Mouse (Mus musculus) neural tube, embryonic 13.5 days (tissue): ENCODE measurements at regions not wholly inside any gene's neighbourhood (a gene's known extent, or its start where the extent isn't known, plus 50 kb on each side); places are given as distances from the start of the nearest gene placed in this dataset.
A peak's percentile ranks its signal among the peaks of the same experiment; 100 is the strongest.

Experiments
- ATAC-seq: fragments of 200-750 bp; cut with Nextera tagmentation; 2 replicates; pipeline ENCODE4 v1.8.0; 2017; ENCODE audit warnings: low read depth, mild to moderate bottlenecking, moderate TSS enrichment, moderate library complexity
- H3K27ac ChIP-seq: fragments of 300-500 bp; sonication (generic); replicated peaks from 2 replicates; pipeline ENCODE4 v1.5.1; 2015; ENCODE audit warnings: moderate library complexity, mild to moderate bottlenecking, inconsistent platforms
- H3K27me3 ChIP-seq: fragments of 300-500 bp; sonication (generic); 2 replicates; pipeline ENCODE4 v1.6.1; 2015; ENCODE audit warnings: mild to moderate bottlenecking, inconsistent platforms
- H3K36me3 ChIP-seq: fragments of 300-500 bp; sonication (generic); 2 replicates; pipeline ENCODE4 v1.6.1; 2015; ENCODE audit warnings: mild to moderate bottlenecking, inconsistent platforms
- H3K4me1 ChIP-seq: fragments of 300-500 bp; sonication (generic); replicated peaks from 2 replicates; pipeline ENCODE4 v1.6.1; 2015; ENCODE audit warnings: inconsistent platforms
- H3K4me2 ChIP-seq: fragments of 300-500 bp; sonication (generic); 2 replicates; pipeline ENCODE4 v1.6.1; 2015; ENCODE audit warnings: inconsistent platforms, mild to moderate bottlenecking, moderate library complexity
- H3K4me3 ChIP-seq: fragments of 300-500 bp; sonication (generic); 2 replicates; pipeline ENCODE4 v1.5.1; 2015; ENCODE audit warnings: mild to moderate bottlenecking, inconsistent platforms
- H3K9ac ChIP-seq: fragments of 300-500 bp; sonication (generic); 2 replicates; pipeline ENCODE4 v1.6.1; 2015; ENCODE audit warnings: moderate library complexity, mild to moderate bottlenecking, inconsistent platforms
- H3K9me3 ChIP-seq: fragments of 300-500 bp; sonication (generic); 2 replicates; pipeline ENCODE4 v1.6.1; 2016; ENCODE audit warnings: inconsistent platforms
- WGBS: fragments of 180-500 bp; shearing (Covaris S2); methylation state at CpG from one replicate; pipeline ENCODE4 v1.1.7; 2015; 5-methylcytosine and 5-hydroxymethylcytosine counted together

GRCm38 (mm10) chr15:68811041-68811440 is 2310.3 kb upstream of the Lrrc6 start:
- no peak overlapping the region for H3K4me3 ChIP-seq
- no peaks in the 10 kb centered on the region for H3K4me1 ChIP-seq
- H3K9ac ChIP-seq = no peak overlapping the region
- H3K27ac ChIP-seq = no peak overlapping the region
- no peaks in the 10 kb centered on the region for H3K9me3 ChIP-seq
- no peak for ATAC-seq
- WGBS = 84% methylated on average over 4 of the region's 4 CpGs
- H3K27me3 ChIP-seq = no peaks in the 10 kb centered on the region
- no peaks in the 10 kb centered on the region for H3K36me3 ChIP-seq
- no peak overlapping the region for H3K4me2 ChIP-seq

GRCm38 (mm10) chr15:68810593-68810992 is 2309.9 kb upstream of the Lrrc6 start:
- ATAC-seq = peak; percentile 47; the same call in 1 of the 2 replicates
- Histone ChIP-seq H3K4me3 (no peak overlapping the region), H3K9me3 (no peaks in the 10 kb centered on the region), H3K36me3 (no peaks in the 10 kb centered on the region), H3K27ac (no peak overlapping the region), H3K9ac (no peak overlapping the region), H3K4me1 (no peaks in the 10 kb centered on the region), H3K27me3 (no peaks in the 10 kb centered on the region), H3K4me2 (no peak overlapping the region)
- WGBS = 62% methylated on average over 6 of the region's 6 CpGs

GRCm38 (mm10) chr15:68808175-68808574 is 2307.5 kb upstream of the Lrrc6 start:
- H3K36me3 ChIP-seq = no peaks in the 10 kb centered on the region
- H3K4me1 ChIP-seq = no peaks in the 10 kb centered on the region
- 93% methylated on average over 1 of the region's 1 CpGs for WGBS
- no peak for ATAC-seq
- no peak overlapping the region for H3K9ac ChIP-seq
- no peak overlapping the region for H3K4me3 ChIP-seq
- H3K27ac ChIP-seq = no peak overlapping the region
- no peaks in the 10 kb centered on the region for H3K27me3 ChIP-seq
- H3K4me2 ChIP-seq = no peak overlapping the region
- no peaks in the 10 kb centered on the region for H3K9me3 ChIP-seq

- Histone ChIP-seq H3K9me3 (no peaks in the 10 kb centered on the region), H3K9ac (no peak overlapping the region), H3K4me3 (no peak overlapping the region), H3K4me2 (no peak overlapping the region), H3K27me3 (no peaks in the 10 kb centered on the region), H3K36me3 (no peaks in the 10 kb centered on the region), H3K4me1 (no peaks in the 10 kb centered on the region), H3K27ac (no peak overlapping the region)
- no peak for ATAC-seq
- 93% methylated on average over 1 of the region's 1 CpGs for WGBS
Measured at GRCm38 (mm10) chr15:68804254-68804653, 2303.5 kb upstream of the Lrrc6 start.

GRCm38 (mm10) chr15:68801763-68802162 is 2301.1 kb upstream of the Lrrc6 start:
- ATAC-seq = no peak
- Histone ChIP-seq H3K4me3 (no peak overlapping the region), H3K27me3 (no peaks in the 10 kb centered on the region), H3K9me3 (no peaks in the 10 kb centered on the region), H3K27ac (no peak overlapping the region), H3K4me2 (no peak overlapping the region), H3K9ac (no peak overlapping the region), H3K36me3 (no peaks in the 10 kb centered on the region), H3K4me1 (no peaks in the 10 kb centered on the region)
- WGBS = 86% methylated on average over 4 of the region's 4 CpGs

- Histone ChIP-seq H3K36me3 (no peaks in the 10 kb centered on the region), H3K9ac (no peak overlapping the region), H3K4me1 (no peaks in the 10 kb centered on the region), H3K9me3 (no peaks in the 10 kb centered on the region), H3K27me3 (no peaks in the 10 kb centered on the region), H3K4me3 (no peak overlapping the region), H3K4me2 (no peak overlapping the region), H3K27ac (no peak overlapping the region)
- 86% methylated on average over 2 of the region's 2 CpGs for WGBS
- ATAC-seq = no peak
Measured at GRCm38 (mm10) chr15:68797406-68797805, 2296.7 kb upstream of the Lrrc6 start.

GRCm38 (mm10) chr15:68795239-68795960 is 2294.7 kb upstream of the Lrrc6 start:
- H3K27ac ChIP-seq = no peak overlapping the region
- no peaks in the 10 kb centered on the region for H3K9me3 ChIP-seq
- no peak overlapping the region for H3K4me3 ChIP-seq
- no peak overlapping the region for H3K9ac ChIP-seq
- ATAC-seq = no peak
- H3K4me1 ChIP-seq = no peaks in the 10 kb centered on the region
- WGBS = 81% methylated on average over 4 of the region's 4 CpGs
- H3K4me2 ChIP-seq = no peak overlapping the region
- no peaks in the 10 kb centered on the region for H3K36me3 ChIP-seq
- no peaks in the 10 kb centered on the region for H3K27me3 ChIP-seq

- Histone ChIP-seq H3K36me3 (no peaks in the 10 kb centered on the region), H3K27me3 (no peaks in the 10 kb centered on the region), H3K9me3 (no peaks in the 10 kb centered on the region), H3K9ac (no peak overlapping the region), H3K4me2 (no peak overlapping the region), H3K4me1 (0 out of 2 replicates have a peak, but pooled peaks cover 4% of the 10 kb centered on the region), H3K27ac (no peak overlapping the region), H3K4me3 (no peak overlapping the region)
- no peak for ATAC-seq
- WGBS = 51% methylated on average over 1 of the region's 1 CpGs
Measured at GRCm38 (mm10) chr15:68759948-68760347, 2259.2 kb upstream of the Lrrc6 start.

- H3K27ac ChIP-seq = no peak overlapping the region
Measured at GRCm38 (mm10) chr15:68755255-68755654, 2254.5 kb upstream of the Lrrc6 start.

GRCm38 (mm10) chr15:68754834-68755233 is 2254.1 kb upstream of the Lrrc6 start:
- 0 out of 2 replicates have a peak, but pooled peaks cover under 1% of the 10 kb centered on the region for H3K4me1 ChIP-seq
- no peak for ATAC-seq
- no peak overlapping the region for H3K4me2 ChIP-seq
- WGBS = 74% methylated on average over 4 of the region's 4 CpGs
- H3K27ac ChIP-seq = no peak overlapping the region
- H3K27me3 ChIP-seq = no peaks in the 10 kb centered on the region
- H3K9ac ChIP-seq = no peak overlapping the region
- no peaks in the 10 kb centered on the region for H3K36me3 ChIP-seq
- no peaks in the 10 kb centered on the region for H3K9me3 ChIP-seq
- no peak overlapping the region for H3K4me3 ChIP-seq

More at GRCm38 (mm10) chr15:68755255-68755654, 2254.5 kb upstream of the Lrrc6 start:
- no peak overlapping the region for H3K9ac ChIP-seq
- no peaks in the 10 kb centered on the region for H3K9me3 ChIP-seq
- H3K4me2 ChIP-seq = no peak overlapping the region
- H3K36me3 ChIP-seq = no peaks in the 10 kb centered on the region
- H3K4me3 ChIP-seq = no peak overlapping the region
- 0 out of 2 replicates have a peak, but pooled peaks cover 4% of the 10 kb centered on the region for H3K4me1 ChIP-seq
- no peaks in the 10 kb centered on the region for H3K27me3 ChIP-seq
- 83% methylated on average over 1 of the region's 1 CpGs for WGBS
- no peak for ATAC-seq

GRCm38 (mm10) chr15:68739344-68739743 is 2238.6 kb upstream of the Lrrc6 start:
- H3K36me3 ChIP-seq = no peaks in the 10 kb centered on the region
- no peak overlapping the region for H3K4me2 ChIP-seq
- H3K27ac ChIP-seq = no peak overlapping the region
- no peak for ATAC-seq
- H3K27me3 ChIP-seq = no peaks in the 10 kb centered on the region
- H3K9ac ChIP-seq = no peak overlapping the region
- H3K9me3 ChIP-seq = no peaks in the 10 kb centered on the region
- WGBS = 82% methylated on average over 7 of the region's 7 CpGs
- no peaks in the 10 kb centered on the region for H3K4me1 ChIP-seq
- no peak overlapping the region for H3K4me3 ChIP-seq

- 40% methylated on average over 5 of the region's 5 CpGs for WGBS
Measured at GRCm38 (mm10) chr15:68721250-68721649, 2220.5 kb upstream of the Lrrc6 start.

GRCm38 (mm10) chr15:68719486-68719885 is 2218.8 kb upstream of the Lrrc6 start:
- H3K27me3 ChIP-seq = no peaks in the 10 kb centered on the region
- H3K9ac ChIP-seq = no peak overlapping the region
- no peak overlapping the region for H3K4me3 ChIP-seq
- no peak for ATAC-seq
- H3K36me3 ChIP-seq = no peaks in the 10 kb centered on the region
- H3K27ac ChIP-seq = no peak overlapping the region
- peaks cover 4% of the 10 kb centered on the region; the same call in 1 of the 2 replicates for H3K4me1 ChIP-seq
- no peaks in the 10 kb centered on the region for H3K9me3 ChIP-seq
- WGBS = 82% methylated on average over 12 of the region's 12 CpGs
- no peak overlapping the region for H3K4me2 ChIP-seq

More at GRCm38 (mm10) chr15:68721250-68721649, 2220.5 kb upstream of the Lrrc6 start:
- ATAC-seq = peak; percentile 56
- no peak overlapping the region for H3K4me3 ChIP-seq
- H3K36me3 ChIP-seq = no peaks in the 10 kb centered on the region
- H3K27ac ChIP-seq = no peak overlapping the region
- H3K4me1 ChIP-seq = peaks cover 4% of the 10 kb centered on the region; the same call in 1 of the 2 replicates
- H3K4me2 ChIP-seq = no peak overlapping the region
- H3K27me3 ChIP-seq = no peaks in the 10 kb centered on the region
- H3K9me3 ChIP-seq = no peaks in the 10 kb centered on the region
- no peak overlapping the region for H3K9ac ChIP-seq
